Mouse (Mus musculus) v-Abl transformed pro-B cells (cell line): ENCODE measurements around the gene Ccdc74a.

Source experiments
- in situ Hi-C, 2 experiments: fragments of 400-800 bp; cut with MboI; formaldehyde crosslinking; loops; one replicate each; pipeline ENCODE4 v1.15.1; 2025; ENCODE audit not compliant: unreplicated experiment in 2 of 2

Ccdc74a gene

GRCm38 (mm10) chr16:17640706-17641105 lies 5.6 kb upstream of the Ccdc74a start:
- in situ Hi-C loops = no loop called here

GRCm38 (mm10) chr16:17641301-17641700 lies 5.0 kb upstream of the Ccdc74a start:
- in situ Hi-C loops = no loop called here

GRCm38 (mm10) chr16:17642311-17642710 lies 4.0 kb upstream of the Ccdc74a start:
- in situ Hi-C loops = no loop called here

GRCm38 (mm10) chr16:17643437-17643990 lies 2.8 kb upstream of the Ccdc74a start:
- in situ Hi-C loops = no loop called here

DNA sequence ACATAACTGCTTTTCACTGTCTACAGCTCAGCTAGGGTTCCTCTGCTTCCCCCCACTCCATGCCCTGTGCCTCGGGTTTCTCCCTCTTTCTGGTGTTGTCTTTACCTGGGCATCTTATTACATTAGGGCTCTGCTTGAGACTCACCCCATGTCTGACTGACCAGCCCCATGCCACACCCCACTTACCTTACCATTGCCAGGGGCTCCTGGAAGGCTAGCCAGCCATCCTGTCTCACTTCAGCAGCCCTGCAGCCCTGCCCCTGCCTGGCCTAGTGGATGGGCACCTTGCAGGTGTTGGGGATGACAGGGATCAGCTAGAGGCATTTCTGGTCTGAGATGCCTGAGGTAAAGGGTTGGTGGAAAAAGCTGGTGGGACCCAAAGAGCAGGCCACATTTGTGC lies 886 bp downstream of the Ccdc74a start:
- in situ Hi-C loops = no loop called here

DNA sequence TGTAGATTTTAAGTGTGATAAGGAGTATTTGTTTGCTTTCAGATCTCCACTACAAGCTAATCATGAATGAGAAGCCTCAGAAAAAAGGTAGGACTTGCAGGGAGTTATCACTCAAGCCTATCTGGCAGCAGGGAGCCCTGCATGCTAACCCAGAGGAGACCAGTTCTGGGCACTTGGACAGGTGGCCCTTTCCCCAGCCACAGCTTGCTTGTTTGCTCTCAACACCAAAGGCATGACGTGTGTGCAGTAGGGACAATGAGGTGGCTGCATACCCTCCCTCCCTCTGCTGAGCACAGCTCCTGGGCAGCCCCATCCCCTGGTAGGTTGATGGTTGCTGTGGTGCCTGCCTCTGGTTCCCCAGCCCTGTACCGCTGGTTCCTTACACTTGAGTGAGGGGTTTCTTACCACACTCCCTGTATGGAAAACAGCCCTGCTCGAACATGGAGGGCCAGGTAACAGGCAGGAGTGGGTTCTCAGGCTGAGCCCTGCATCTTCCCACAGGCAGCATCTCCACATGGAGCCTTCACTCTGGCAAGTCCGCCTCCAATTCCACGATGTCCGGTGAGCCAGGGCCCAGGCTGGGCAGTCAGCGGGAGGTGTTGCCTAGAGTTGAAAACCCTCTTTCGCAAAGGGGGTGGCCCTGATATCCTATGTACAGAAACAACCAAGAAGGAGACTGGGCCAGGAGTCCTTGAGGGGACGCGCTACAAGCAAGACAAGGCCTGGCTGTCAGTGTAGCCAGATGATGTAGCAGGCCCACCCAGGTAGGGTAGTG lies 1.5 kb downstream of the Ccdc74a start:
- in situ Hi-C loops = no loop called here

DNA sequence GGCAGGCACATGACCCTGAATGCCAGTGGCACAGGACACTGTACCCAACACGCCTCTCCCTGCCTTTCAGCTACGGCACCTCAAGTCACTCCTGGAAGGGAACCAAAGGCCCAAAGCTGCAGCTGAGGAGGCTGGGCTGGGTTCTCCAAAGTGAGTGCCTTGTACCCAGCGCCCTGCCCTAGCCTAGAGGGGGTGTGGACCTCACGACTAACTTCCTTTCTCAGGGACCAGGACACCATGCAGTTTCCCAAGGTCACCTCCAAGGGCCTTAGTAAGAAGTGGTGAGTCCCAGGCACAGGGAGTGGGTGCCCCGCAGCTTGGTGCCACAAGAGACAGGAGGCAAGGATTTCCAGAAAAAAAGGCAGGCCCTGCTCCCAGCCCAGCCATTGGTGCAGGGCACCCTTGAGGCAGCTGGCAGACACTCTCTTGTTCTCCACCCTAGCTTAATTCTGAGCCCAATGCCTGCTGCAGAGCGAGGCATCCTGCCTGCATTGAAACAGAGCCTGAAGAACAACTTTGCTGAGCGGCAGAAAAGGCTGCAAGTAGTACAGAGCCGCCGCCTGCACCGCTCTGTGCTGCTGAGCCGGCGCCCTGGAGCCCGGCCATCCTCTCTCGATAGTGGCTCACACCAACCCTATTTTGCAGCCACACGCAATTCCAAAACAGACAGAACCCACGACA lies 3.8 kb downstream of the Ccdc74a start:
- in situ Hi-C loops = no loop called here

DNA sequence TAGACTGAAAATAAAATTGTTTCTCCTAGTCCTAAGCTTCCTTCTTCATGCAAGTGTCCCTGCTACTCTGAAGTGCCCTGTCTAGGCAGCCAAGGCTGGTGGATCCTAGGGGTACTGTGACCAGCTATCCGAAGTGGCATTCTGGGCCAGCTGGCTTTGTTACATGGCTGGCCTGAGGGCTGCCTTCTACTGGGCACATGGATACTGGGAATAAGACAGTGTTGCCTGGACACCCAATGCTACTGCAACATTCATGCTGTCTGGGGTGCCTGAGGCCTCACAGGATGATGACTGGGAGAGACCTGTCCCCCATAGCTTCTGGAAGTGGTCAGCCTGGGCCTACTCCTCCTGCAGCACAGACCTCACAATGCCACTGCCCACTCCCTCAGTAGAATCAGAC lies 4.4 kb downstream of the Ccdc74a start:
- in situ Hi-C loops = no loop called here

DNA sequence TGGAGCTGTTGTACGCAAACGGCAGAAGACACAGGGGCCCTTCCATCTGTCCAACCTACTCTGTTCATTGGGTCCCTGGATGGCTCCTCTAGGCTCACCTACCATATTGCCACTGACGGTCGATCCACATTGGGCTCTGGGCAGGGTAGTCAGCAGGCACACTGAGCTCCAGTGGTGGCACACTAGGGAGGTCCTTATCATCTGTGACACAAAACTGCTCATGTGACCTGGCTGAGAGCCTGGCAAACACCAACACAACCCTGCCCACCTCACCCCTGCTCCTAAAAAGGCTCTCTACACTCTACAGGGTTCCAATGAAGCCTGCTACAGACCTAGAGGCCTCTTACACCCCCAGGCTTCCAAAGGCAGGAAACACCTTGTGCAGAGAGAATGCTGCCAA lies 6.3 kb downstream of the Ccdc74a start:
- in situ Hi-C loops = no loop called here

GRCm38 (mm10) chr16:17653601-17654000 lies 7.3 kb downstream of the Ccdc74a start:
- in situ Hi-C loops = no loop called here

DNA sequence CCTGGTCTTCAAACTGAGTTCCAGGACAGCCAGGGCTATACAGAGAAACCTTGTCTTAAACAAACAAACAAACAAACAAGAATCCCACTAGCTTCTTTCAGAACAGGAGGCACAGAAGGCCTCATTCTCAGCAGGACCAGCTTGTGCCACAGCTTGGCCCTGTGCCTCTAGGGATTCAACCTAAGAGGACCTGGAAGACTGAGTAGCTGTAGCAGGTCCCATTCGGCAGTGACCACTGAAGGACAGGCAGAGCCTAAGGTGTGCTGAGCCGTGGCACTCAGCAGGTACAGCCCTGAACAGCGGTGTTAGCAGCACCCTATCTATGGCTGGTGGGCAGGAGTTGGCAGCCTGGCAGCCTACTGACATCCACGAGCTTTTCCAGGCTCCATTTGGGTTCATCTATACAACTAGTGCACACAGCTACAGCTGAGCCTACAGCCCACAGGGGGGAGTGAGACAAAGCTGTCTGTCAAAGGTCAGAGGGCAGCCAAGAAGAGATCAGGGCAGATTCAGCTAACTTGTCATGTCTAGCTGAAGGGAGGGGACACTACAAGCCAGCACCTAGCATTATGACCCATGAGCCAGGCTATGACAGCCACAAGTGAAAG lies 8.0 kb downstream of the Ccdc74a start:
- in situ Hi-C loops = no loop called here

DNA sequence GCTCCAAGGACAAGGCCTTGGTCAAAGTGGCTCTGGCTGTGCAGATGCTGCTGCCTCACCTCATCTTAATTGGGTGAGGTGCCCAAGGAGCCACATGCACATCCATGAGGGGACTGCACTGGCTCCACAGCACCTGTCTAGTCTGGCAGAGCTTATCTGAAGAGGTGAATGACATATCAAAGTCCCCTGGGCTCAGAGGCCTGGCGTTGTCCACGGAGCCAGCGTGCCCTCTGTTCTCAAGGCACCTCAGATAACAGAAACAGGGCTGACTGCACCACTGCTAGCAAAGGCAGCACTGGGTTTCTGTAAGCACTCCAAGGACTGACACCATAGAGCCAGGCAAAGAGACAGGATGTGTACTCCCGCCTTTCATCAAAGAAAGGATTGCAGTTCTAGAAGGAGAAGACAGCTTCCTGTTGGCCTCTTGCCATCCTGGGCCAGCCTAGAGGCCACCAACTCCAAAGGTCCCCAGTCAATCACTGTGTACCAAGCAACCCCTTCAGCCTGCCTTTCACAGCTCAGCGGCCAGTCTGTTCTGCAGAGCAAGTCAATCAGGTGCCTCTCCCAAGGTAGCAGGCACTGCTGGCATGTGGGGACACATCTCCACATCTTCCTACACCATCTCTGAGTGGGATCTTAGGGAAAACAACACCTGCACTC lies 10.1 kb downstream of the Ccdc74a start:
- in situ Hi-C loops = no loop called here

DNA sequence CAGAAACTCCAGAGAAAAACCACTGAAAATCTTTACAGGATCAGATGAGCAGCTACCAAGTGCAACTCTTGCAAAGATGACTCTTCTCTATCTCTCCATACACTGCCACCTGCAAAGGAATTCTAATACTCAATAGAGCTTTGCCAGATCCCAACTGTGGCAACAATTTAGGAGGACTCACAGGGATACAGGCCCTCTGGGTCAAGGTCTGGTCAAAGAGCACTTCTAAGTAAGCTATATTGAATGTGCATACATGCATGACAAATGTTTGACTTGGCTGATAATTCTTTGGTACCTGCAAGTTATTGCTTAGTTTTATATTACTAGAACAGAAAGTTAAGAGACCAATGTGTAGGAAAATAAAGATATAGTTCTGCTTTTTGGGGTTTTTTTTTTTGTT lies 19.3 kb downstream of the Ccdc74a start:
- in situ Hi-C loops = no loop called here

DNA sequence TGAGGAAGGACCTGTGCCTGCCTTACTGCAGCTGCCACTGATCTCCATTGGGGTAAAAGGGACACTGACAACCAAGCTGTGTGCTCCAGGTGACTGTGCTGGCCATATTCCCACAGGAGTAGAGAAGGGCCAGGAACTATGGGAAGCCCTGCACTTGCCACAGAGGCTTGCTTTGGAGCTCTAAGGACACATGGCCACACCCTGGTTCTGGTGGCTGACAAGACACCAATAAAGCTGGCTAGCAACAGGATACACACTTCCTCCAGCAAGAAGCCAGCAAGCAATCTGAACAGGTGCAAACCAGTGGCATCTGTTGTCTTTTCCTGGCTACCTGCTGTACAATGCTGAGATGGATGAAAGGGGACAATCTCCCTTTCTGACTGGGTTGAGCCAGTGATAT lies 23.6 kb downstream of the Ccdc74a start:
- in situ Hi-C loops = no loop called here

DNA sequence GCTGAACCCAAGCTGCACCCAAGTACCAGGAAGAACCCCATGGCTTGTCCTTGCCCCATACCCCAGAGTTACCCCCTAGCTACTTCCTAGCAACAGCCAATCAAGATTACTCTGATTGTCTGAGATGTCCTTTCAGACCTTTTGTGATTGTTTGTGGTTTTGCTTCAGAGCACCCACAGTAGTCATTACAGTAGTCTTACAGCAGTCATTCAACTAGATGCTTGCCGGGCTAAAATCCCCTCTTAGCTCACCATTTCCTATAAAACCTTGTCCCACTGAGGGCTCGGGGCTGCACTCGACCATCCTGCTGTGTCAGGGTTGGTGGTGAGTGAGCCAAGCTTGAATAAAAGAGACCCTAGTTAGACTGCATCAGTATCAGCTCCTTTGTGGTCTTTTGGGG lies 48.6 kb downstream of the Ccdc74a start:
- in situ Hi-C loops = no loop called here
